Mouse (Mus musculus): Measurements from ENCODE around the gene Vps37c.
A peak's percentile ranks its signal among the peaks of the same experiment; 100 is the strongest.

Gene Vps37c

DNA sequence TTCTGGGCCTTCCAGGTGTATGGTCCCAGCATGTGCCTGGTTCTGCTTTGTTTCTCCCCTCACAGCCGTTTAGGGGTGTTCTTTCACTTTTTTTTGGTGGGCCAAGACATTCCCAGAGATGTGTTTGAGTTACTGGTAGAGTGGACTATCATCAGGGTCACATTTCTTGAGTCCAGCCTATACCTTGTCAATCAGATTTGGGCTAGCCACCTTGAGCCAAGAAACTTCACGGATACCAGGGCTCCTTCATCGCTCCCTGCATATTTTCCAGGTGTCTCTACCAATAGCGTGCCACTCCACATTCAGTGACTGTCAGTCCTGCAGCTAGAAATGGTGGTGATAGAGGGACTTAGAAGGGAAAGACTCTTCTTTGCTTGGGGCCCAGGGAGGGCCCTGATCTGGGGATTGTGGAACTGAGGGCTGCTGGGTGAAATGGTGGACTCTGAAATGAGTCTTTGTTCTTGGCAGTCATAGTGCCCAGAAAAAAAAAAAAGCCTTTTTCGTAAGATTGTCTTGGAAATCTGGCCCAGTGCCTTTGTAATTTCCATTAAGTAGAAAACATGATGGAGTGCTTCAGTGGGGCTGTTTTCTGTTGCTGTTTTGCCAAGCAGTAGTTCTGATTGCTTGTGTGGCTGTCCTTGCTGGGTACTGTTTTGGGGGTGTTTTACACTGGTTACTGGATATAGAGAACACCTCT lies 1.1 kb downstream of the Vps37c start:
- no peak for DNase-seq

DNA sequence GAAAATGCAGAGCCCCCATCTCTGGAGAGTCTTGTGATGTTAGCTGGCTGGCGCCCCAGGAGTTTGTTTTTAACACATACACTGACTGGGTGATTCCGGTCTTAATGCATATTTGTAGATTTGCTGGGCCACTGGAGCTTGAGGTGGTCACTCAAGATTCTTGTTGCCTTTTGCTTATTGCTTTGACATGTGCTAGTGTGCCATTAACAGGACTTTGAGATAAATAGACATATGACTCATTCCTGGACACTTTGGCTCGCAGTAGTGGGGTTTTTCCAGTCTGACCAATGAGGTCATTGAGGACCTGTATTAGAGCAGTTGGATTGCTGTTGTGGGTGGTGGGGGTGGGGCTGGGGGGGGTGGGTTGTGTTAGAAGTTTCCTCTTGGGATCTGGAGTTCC lies 1.8 kb downstream of the Vps37c start:
- DNase-seq = no peak

DNA sequence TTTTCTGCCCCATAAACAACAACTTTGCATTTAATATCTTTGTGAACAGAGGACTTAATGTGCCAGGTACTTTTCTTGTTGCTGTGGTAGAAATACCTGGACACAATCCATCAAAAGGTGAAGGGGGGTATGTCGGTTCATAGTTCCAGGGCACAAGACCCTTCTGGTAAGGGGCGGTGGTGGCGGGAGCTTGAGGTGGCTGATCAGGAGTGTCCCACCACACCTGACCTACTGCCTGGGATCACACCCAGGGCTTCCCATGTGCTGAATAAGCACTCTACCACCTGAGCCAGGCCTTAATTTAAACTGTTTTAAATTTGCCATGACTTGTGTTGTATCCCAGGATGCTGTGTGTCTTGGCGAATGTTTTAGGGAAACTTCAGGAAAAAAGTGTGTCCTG lies 2.6 kb downstream of the Vps37c start:
- no peak for DNase-seq

DNA sequence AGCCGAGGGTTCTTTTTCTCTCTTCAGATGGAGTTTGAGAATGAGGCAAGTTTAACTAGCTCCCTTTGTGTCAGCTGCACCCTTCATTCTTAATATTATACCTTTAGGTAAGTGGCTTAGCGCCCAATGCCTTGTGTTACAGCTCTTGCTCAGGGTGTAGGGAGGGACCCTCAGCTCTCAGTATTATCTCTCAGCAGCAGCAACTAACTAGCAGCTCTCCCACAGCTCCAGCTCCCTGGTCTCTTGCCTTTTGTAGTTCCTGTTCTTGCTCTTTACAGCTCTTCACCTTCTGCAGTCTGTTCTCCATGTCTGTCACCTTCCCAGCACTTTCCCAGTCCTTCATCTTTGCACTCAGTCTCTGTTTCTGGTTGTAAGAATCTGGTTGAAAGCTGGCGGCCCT lies 3.1 kb downstream of the Vps37c start:
- no peak for DNase-seq

DNA sequence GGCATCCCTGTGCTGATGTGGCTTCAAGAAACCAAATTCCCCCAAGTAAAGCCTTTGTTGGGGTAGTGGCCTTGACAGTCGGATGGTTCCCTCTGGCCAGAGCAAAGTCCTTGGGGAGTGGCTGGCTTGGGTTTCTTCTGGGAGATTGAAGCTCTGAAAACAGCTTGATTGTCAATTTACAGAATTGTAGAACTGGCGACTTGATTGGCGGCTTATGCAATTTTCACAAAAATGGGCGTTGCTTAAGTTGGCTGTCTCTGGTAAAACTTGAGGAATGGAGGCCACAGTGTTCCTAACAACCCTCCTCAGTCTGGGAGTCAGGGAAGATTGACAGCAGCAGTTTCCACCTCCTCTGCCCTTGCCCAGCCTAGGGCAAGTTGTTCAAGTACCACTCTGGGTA lies 3.8 kb downstream of the Vps37c start:
- no peak for DNase-seq

DNA sequence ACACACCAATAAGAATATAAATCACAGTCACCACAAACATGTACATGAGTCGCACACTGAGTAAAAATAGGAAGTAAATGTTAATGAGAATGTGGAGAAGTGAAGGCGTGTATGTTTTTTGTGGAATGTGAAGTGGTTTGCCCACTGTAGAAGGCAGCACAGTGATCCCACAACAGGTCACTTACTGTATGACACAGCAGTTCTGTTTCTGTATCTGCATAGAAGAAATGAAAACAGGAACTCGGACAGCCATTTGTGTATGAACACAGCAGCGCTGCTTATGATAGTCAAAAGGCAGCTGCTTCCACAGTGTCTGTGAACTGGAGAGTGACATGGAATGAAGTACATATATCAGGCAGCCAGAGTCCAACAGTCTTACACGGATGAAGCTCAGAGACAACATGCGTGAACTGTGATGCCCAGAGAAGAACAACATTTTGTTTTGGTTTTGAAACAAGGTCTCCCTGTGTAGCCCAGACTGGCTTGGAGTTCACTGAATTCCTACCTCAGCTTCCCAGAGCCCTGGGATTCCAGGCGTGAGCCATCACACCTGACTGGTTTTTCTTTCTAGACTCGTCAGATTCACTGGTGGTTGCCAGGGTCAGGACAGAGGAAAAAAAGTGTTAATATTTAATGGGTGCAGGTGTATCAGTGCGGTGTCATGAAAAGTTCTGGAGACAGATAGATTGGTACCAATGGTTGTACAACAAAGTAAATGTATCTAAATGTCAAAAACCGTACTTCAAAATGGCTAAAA lies 5.6 kb downstream of the Vps37c start:
- no peak for DNase-seq

DNA sequence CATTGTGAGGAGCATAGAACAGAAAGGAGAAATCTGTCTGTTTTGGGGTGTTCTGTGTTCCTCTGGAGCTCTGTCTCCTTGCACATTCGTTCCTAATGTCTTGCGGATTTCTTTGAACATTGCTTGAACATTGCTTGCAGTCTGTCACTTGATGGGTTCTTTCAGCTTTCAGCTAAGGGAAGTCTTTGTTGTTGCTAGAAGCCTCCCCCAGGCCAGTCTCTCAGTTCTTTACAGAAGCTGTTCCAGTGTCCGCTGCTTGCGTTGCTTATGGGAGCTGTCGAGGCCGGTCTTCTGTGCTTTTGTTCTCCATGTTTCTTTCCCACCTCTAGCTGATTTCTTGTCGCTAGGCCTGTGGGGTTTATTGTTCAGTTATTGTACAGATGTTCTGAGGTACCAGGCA lies 7.3 kb downstream of the Vps37c start:
- DNase-seq = no peak

DNA sequence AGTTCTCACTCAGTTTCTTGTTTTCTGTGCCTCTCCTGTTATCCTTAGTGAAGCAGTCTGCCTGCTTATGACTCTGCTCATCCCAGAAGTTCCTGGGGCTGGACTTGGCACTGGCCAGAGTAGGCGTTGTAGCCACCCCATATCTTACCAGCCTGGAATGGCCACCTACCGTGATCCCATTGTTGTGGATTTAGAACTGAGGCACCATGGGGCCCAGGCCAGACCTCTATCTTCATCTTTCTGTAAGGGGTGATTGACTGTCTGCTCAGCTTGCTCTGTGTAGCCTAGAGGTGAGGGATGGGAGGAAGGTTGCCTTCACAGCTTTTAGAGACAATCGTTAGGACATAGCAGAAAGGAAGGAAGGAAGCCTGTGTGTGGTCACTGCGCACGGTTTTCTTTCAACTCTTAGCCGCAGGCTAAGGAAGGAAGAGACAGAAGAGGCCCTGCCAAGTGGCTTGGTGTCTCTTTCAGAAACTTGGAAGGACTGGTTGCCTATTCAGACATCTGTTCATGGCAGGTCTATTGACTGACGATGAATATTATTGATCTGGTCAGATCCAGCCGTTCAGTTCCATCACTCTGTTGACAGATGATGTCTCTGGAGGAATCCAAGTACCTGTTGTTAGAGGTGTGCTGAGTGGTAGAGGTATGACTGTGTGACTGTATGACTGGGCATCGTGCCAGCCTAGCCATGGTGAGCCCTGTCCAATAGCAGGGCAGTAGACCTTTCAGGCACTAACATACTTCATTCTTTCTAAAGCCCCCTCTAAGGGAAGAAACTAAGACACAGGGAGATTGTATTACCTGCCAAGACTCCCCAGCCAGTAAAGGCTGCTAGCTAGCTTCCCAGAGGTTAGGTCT lies 9.8 kb downstream of the Vps37c start:
- no peak for DNase-seq

DNA sequence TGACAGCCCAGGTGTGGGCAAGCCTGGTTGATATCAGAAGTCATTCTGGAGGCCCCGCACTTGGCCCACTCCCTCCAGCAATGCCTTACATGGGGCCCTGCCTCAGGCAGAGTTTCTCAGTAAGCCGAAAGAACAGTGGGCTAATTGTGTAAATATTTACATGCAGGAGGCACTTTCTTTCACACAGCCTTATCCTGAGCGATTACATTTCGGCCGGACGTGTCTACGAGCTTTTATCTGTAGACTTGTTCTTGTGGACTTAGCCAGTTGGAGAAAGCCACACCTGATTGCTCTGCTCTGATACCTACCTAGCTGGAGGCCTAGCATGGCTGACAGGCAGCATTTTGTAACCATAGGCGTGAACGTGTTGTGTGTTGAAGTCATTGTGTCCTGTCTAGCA lies 11.3 kb downstream of the Vps37c start:
- DNase-seq = no peak

DNA sequence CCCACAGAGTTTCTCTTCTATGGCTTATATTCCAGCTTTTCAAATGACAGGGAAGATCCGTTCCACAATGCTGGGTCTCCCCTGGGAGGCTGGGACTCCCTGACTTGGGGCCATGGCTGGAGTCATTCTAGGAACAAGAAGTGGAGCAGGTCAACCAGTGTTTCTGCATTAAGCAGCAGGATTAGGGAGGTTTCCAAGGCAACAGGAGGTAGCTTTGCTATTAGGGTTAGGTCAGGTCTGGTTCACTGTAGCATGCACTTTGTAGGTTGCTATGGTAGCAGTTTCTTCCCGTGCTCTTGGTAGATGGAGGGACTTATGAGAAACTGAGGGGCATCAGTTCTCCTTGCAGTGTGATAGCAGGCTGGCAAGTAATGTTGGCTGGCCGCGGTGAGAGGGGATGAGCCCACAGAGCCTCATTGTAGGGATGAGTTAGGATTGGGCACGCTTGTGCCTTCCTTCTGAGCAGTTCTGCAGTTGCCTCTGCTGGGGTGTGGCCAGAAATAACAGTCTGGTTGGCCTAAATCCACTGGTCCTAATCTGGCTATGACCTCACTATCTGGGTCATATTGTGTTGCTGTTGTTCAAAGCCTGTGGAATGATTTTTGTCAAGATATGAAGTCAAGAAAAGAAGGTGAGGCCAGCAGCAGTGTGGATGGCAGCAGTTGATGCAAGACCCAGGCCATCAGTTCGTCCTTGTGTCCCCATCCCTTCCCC lies 12.6 kb downstream of the Vps37c start:
- DNase-seq = peak; percentile 77

DNA sequence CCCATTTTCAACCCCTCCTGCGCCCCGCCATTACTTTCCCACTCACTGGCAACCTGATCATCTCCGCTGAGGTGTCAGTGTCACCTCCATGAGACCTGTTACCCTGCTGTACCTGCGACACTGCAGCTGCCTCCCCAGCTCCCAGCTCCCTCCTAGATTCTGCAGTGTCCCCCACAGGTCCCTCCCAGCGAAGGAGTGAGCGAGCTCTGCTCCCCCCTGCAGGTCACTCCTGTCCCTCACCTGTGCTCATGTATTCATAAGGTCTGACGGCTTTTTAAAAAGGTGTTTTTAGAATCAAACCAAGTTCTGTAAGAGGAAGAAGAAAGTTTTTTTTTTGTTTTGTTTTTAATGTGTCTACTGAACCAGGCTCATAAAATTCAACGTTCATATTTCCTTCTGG lies 13.6 kb downstream of the Vps37c start:
- no peak for DNase-seq

DNA sequence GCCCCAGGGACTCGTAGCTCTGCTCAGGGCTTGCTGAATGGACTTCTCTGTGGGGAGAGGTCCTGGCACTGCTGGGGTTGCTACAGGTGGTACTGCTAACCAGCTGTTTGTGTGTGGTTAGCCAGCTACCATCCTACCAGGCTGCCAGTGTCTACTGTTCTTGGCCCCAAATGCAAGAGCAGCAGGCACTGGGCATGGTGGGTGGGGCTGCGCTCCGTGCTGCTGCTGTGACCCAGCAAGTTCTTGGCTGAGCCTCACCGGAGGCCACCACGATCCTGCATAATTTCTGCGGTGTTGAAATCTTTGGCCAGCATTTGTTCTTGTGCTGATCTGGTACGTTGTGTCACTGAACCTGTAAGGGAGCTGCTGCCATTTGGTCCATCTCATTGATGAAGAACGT lies 14.9 kb downstream of the Vps37c start:
- DNase-seq = no peak

DNA sequence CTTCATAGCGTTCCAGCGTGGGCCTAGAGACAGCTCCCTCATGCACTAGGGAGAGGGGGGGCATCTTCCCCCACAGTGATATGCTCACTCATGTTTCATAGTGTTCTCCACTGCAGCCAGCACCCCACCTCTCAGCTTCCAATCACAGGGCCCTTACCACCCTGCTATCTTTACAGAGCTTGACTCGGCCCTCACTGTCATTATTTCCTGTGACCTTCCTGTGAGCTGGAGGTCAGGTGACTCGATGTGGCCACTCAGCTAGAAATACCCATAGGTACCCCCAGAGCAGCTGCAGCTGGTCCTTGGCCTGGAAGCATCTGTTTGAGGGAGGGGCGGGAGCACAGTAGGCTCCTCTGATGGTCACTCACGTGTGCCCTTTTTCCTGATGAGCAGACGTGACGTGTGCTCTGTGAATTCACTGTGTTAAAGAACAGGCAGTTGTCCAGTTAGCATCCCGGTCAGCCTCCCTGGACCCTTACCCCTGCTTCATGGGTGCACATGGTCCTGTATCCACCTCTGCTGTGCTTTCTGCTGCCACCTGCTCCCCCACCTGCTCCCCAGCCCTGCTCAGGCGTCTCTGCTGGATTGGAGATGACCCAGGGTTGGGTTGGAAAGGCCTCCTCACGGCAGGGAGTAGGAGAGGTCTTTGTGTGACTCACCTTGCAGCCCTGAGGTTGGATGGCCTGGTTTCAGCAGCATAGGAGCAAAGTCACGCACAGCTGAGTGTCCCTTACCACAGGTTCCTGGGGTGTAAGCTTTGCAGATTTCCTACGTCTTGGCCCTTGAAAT lies 18.7 kb downstream of the Vps37c start:
- no peak for DNase-seq

DNA sequence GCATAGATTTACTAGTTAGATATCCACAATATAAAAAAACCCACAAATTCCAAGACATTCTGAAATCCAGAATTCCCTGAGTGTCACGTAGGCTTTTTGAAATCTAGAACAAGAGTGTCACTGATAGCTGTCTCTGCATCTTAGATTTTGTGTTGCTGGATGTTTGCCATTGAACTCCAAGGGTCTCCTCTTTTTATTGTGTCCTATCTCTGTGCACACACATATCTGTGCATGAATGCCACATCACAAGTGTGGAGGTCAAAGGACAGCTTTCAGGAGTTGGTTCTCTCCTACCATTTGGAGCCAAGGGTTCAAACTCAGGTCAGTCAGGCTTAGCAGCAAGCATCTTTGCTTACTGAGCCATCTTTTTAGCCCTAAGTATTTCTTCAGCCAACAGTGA lies 19.3 kb downstream of the Vps37c start:
- no peak for DNase-seq

DNA sequence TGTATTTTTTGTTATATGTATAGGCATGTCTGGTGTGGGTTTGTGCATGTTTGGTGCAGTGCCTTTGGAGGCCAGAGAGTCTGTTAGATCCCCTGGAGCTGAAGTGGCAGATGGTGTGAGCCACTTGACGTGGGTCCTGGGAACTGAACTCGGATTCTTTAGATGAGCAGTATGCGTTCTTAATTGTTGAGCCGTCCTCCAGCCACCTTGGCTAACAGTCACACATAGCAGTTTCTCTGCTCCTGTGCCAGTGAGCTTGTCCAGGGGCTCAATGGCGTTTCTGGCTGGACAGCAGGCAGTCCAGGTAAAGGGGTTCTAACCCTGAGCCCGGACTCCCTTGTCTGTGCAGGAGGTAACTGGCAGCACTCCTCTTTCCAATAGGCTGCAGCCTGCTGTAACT lies 20.4 kb downstream of the Vps37c start:
- no peak for DNase-seq

DNA sequence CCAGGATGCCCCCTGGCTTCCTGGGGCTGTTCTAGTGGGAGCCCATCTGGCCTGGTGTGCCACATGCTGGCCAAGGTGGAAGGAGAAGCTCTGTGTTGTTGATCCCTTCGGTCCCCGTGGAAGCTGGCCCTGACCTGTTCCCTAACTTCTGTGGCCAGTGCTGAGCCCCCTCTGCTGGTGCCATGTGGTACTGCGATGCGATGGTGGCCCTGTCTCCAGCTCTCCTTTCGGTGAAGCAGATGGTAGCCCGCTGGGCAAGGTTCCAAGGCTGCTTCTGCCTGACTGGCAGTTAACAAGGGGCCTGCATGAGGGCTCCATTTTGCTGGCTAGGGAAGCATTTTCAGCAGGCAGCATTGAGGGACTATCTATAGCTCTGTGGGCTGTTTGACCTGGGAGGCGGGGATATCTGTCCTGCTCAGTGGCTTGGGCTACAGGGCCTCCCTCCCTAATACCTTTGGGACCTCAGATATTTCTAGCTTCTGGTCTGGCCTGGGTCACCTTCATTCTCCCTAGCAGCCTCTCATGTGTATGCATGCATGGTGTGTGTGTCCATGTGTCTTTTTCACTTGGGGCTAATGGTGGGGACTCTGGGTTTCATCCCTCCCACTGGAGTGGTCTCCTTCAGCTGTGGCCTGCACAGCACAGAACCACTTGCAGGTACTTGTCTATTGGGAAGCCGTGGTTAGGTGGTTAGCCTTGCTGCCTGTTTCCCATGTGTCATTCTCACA lies 21.0 kb downstream of the Vps37c start:
- peak; percentile 99 for DNase-seq

DNA sequence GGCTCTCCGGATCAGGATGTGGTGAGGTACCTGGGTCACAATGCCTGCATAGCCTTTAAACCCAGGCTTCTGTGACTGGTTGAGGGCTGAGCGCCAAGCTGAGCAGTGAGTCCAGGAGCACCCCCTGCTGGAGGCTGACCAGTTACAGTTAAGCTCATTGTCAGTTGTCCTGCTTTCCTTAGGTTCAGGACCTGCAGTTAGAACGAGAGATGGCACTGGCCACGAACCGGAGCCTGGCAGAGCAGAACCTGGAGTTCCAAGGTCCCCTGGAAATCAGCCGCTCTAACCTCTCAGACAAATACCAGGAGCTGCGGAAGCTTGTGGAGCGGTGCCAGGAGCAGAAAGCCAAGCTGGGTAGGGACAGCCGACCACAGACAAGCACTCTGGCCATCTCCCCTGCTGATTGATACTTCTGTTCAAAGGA lies 21.6 kb downstream of the Vps37c start:
- DNase-seq = peak; percentile 84

DNA sequence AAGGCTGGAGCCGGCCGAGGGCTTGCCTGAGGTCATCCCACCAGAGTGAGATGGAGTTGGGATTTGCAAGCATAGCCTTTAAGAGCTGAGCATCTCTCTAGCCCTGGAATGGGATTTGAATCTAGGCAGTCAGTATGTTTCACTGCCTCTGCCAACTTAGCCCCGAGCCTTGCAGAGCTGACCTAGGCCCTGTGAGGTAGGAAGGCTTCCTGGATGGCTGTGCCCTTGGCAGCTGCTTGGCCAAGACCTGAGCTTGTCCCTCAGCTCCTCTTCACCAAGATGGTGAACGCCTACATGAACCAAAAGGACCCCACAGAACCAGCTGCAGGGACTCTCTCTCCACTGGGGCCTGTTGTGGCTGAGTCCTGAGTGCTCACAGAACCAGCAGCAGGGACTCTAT lies 22.2 kb downstream of the Vps37c start:
- no peak for DNase-seq

DNA sequence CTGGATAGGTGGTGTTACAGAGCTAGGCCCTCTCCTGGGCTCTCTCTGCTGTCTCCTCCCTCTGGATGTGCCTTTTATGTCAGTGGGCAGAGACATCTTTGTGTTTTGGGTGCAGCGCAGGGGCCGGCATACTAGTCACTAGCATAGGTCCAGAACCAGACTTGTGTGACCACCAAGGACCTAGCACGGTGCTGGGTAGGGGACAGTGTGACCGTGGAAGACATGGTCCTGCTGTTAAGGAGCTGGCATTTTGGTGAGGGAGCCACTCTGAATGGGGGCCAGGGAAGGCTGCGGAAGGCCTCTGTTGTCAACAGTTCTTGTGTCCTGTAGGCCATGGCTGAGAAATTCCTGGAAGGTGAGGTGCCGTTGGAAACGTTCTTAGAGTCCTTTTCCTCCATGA lies 23.7 kb downstream of the Vps37c start:
- DNase-seq = no peak

DNA sequence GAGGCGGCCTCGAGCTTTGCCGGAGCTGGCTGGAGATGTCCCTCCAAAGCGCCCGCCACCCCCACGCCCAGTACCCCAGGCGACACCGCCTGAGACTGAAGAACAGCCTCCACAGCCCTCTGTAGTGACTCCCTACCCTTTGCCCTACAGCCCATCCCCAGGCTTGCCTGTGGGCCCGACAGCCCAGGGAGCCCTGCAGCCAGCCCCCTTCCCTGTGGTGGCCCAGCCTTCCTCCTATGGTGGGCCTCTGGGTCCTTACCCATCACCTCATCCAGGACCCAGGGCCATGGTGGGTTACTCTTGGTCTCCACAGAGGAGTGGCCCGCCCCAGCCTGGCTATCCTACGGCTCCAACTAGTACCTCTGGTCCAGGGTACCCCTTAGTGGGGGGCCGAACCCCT lies 24.1 kb downstream of the Vps37c start:
- DNase-seq = no peak

DNA sequence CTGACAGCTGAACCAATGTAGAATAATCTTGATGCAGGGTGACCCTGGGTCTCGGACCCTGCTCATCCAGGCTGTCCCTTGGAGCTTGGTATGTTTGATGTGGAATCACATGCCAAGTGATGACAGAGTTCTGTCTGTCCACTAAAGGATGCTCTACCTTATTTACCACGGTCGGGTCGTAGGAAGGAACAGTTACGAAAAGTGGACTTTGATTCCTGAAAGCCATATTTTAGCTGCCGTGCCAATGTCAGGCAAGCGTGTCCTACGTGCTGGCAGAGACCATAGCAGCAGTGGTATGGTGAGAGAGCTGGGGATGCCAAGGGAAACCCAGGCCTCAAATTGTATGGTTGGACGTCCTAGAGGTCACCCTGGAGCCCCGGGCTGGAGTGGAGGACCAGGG lies 25.0 kb downstream of the Vps37c start:
- DNase-seq = no peak

DNA sequence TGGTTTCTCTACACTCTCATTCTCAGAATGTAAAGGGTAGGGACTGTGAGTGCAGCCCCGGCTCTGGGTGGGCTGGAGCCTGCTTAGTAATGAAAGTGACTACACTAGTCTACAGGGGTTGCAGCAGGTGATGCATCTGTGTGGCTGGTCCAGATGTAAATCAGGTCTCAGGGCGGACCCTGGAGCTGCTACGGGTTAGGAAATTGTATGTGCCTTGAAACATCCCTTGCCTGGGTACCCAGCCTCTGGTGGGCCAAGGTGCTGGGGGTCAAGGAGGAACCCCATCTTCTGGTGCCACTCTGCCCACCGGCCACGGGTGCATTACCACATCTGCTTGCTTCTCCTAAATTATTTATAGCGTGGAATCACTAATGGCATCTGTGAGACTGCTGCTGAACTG lies 25.6 kb downstream of the Vps37c start:
- DNase-seq = no peak

Data from retina, postnatal 1 day (tissue).